Mouse (Mus musculus) heart, embryonic 13.5 days (tissue): ENCODE results near the gene Vmn1r151. TPM values are rescaled to one million over a fixed set of nuclear protein-coding genes. Genes with fewer than 3 reads are reported as not detected.
"Not testable (repeated sequence)": the region's sequence is repeated elsewhere in the genome, so short reads cannot be mapped to it uniquely, and the experiment has no call there.

Experiments
- ATAC-seq: fragments of 200-750 bp; cut with Nextera tagmentation; 2 replicates; pipeline ENCODE4 v1.8.0; 2017; ENCODE audit warnings: moderate TSS enrichment; ENCODE audit not compliant: insufficient number of reproducible peaks, low FRiP score, low TSS enrichment; ENCODE audit errors: extremely low read depth
- H3K27ac ChIP-seq: fragments of 300-500 bp; sonication (generic); replicated peaks from 2 replicates; pipeline ENCODE4 v1.5.1; 2015; ENCODE audit warnings: moderate library complexity, mild to moderate bottlenecking, inconsistent platforms
- H3K27me3 ChIP-seq: fragments of 300-500 bp; sonication (generic); replicated peaks from 2 replicates; pipeline ENCODE4 v1.6.1; 2015; ENCODE audit warnings: mild to moderate bottlenecking, inconsistent platforms
- H3K36me3 ChIP-seq: fragments of 300-500 bp; sonication (generic); 2 replicates; pipeline ENCODE4 v1.6.1; 2015; ENCODE audit warnings: mild to moderate bottlenecking, inconsistent platforms
- H3K4me1 ChIP-seq: fragments of 300-500 bp; sonication (generic); 2 replicates; pipeline ENCODE4 v1.6.1; 2015; ENCODE audit warnings: inconsistent platforms
- H3K4me2 ChIP-seq: fragments of 300-500 bp; sonication (generic); 2 replicates; pipeline ENCODE4 v1.6.1; 2015; ENCODE audit warnings: inconsistent platforms, mild to moderate bottlenecking, moderate library complexity
- H3K4me3 ChIP-seq: fragments of 300-500 bp; sonication (generic); 2 replicates; pipeline ENCODE4 v1.5.1; 2015; ENCODE audit warnings: moderate library complexity, mild to moderate bottlenecking, inconsistent platforms
- H3K9ac ChIP-seq: fragments of 300-500 bp; sonication (generic); 2 replicates; pipeline ENCODE4 v1.6.1; 2015; ENCODE audit warnings: inconsistent platforms, mild to moderate bottlenecking, moderate library complexity
- H3K9me3 ChIP-seq: fragments of 300-500 bp; sonication (generic); 2 replicates; pipeline ENCODE4 v1.6.1; 2016; ENCODE audit warnings: inconsistent platforms
- WGBS: fragments of 180-500 bp; shearing (Covaris S2); methylation state at CpG from one replicate; pipeline ENCODE4 v1.1.7; 2015; ENCODE audit warnings: mixed read lengths; 5-methylcytosine and 5-hydroxymethylcytosine counted together
- polyA plus RNA-seq: library from polyadenylated mRNA; unstranded; fragments of >200 nt; fragmentation: Nextera tagmentation; extraction: Ambion mirVana; gene quantifications from 2 replicates; pipeline ENCODE4 v1.2.1, GENCODE M21; 2015

Vmn1r151 gene
- not detected in 2 replicates for polyA plus RNA-seq

GRCm38 (mm10) chr7:22499578-22499977 lies at the start of gene Vmn1r151:
Gene Vmn1r151 (minus strand): TSS chr7:22499678.
- H3K4me3 ChIP-seq, H3K9me3 ChIP-seq, H3K9ac ChIP-seq, H3K4me1 ChIP-seq, H3K27me3 ChIP-seq, H3K36me3 ChIP-seq, ATAC-seq, H3K4me2 ChIP-seq, H3K27ac ChIP-seq: not testable (repeated sequence)
- 40% methylated on average over 2 of the region's 3 CpGs for WGBS

GRCm38 (mm10) chr7:22534787-22535186 lies 35.3 kb upstream of the Vmn1r151 start, which contains the start of gene Gm8677:
Gene Gm8677 (minus strand): TSS chr7:22534887.
- H3K27me3 ChIP-seq, H3K9ac ChIP-seq, H3K36me3 ChIP-seq, H3K4me1 ChIP-seq, H3K9me3 ChIP-seq, H3K4me2 ChIP-seq, H3K27ac ChIP-seq, H3K4me3 ChIP-seq, ATAC-seq: not testable (repeated sequence)
- WGBS = no CpG with 5 or more reads among the region's 1 CpGs

GRCm38 (mm10) chr7:22522667-22523066 lies 23.2 kb upstream of the Vmn1r151 start, which contains the start of gene Vmn1r152:
Gene Vmn1r152 (plus strand): TSS chr7:22522967.
- not testable (repeated sequence) for H3K27me3 ChIP-seq, H3K4me2 ChIP-seq, H3K4me1 ChIP-seq, H3K9me3 ChIP-seq, H3K36me3 ChIP-seq, H3K27ac ChIP-seq, H3K9ac ChIP-seq, H3K4me3 ChIP-seq, ATAC-seq
- no CpG with 5 or more reads among the region's 3 CpGs for WGBS

- not testable (repeated sequence) for H3K4me3 ChIP-seq, H3K27ac ChIP-seq, H3K36me3 ChIP-seq, ATAC-seq, H3K9ac ChIP-seq, H3K27me3 ChIP-seq, H3K4me2 ChIP-seq, H3K9me3 ChIP-seq, H3K4me1 ChIP-seq
- WGBS = no CpG with 5 or more reads among the region's 5 CpGs
Observed at GRCm38 (mm10) chr7:22463975-22464374, 35.5 kb downstream of the Vmn1r151 start, which contains the start of gene Gm10665. Gene Gm10665 (minus strand): TSS chr7:22464075.

Other genes with a start within 250 kb of the Vmn1r151 start
- gene Gm4187, start 170.0 kb downstream of the Vmn1r151 start, polyA plus RNA-seq = not detected in 2 replicates
- not detected in 2 replicates for gene Gm8660, start 128.6 kb downstream of the Vmn1r151 start, polyA plus RNA-seq
- not detected in 2 replicates for gene Vmn1r148, start 86.1 kb downstream of the Vmn1r151 start, polyA plus RNA-seq
- gene Vmn1r149, start 61.4 kb downstream of the Vmn1r151 start, polyA plus RNA-seq = not detected in 2 replicates
- gene Gm10665, start 35.6 kb downstream of the Vmn1r151 start, polyA plus RNA-seq = not detected in 2 replicates
- gene Vmn1r152, start 23.3 kb upstream of the Vmn1r151 start, polyA plus RNA-seq = not detected in 2 replicates
- not detected in 2 replicates for gene Gm8677, start 35.2 kb upstream of the Vmn1r151 start, polyA plus RNA-seq
- not detected in 2 replicates for gene Gm4201, start 65.7 kb upstream of the Vmn1r151 start, polyA plus RNA-seq
- gene Gm4565, start 88.4 kb upstream of the Vmn1r151 start, polyA plus RNA-seq = not detected in 2 replicates
- not detected in 2 replicates for gene Vmn1r155, start 158.3 kb upstream of the Vmn1r151 start, polyA plus RNA-seq
- gene Gm8693, start 192.6 kb upstream of the Vmn1r151 start, polyA plus RNA-seq = not detected in 2 replicates
- not detected in 2 replicates for gene Gm4567, start 220.0 kb upstream of the Vmn1r151 start, polyA plus RNA-seq